Mouse (Mus musculus) R1 (cell line): Measurements from ENCODE around the gene Nme4.
"Not testable (repeated sequence)": the region's sequence is repeated elsewhere in the genome, so short reads cannot be mapped to it uniquely, and the experiment has no call there.

Source experiments
- DNase-seq: peaks from one replicate; pipeline ENCODE4 v3.0.0-alpha.2; 2018; ENCODE audit warnings: low read depth, low spot score

Gene Nme4

DNA sequence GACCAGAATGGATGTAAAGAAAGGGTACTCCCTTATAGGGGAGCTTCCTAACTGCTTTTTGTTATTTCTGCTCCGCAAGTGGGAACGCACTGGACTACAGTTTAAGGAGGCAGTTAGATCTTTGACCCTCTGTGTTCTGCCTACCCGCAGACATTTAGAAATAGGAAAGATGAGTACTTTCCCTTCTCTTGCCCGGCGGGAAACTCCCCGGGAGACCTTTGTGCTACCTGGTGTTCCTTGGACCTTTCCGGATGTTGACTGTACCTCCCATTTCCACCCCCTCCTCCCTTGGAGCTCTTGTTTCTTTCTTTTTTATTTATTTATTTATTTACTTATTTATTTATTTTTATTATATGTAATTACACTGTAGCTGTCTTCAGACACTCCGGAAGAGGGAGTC lies 18.7 kb upstream of the Nme4 start:
- DNase-seq: peak; percentile 71

DNA sequence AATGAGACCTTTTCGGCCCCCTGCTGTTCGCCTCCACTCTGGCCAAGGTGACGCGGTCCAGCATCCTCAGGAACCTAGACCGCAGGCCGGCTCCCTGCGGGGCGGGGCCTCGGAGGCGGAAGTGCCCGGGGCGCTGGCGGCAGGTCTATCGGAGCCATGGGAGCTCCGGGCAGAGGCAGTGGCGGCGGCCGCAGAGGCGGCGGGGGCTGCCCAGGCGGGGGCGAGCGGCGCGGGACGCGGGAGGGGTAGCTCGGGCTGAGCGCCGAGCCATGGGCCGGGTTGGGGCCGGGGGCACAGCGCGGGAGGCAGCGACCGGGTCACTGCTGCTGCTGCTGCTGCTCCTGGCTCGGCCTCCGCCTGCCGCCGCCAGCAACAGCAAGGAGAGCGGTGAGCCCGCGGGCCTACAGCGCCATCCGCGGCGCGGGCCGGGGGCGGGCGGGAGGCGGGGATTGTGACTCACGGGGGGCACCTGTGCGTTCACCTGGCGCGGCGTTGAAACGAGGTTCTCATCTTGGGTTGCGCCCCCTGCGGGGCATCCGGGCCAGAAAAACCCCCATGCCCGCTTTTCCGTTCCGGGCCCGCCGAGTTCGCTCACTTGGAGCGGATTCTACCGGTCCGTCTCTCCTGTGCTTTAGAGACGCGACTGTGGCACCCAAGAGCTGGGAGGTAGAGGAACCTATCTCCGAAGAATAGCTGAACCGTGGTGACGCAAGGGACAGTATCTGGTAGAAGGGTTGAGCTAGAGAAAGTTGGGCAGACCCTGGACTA lies 18.0 kb upstream of the Nme4 start, which contains the start of gene Tmem8:
TSS of gene Tmem8 (plus strand) at position 119 of the 768 bp plus-strand sequence.
- DNase-seq: peak; percentile 72

DNA sequence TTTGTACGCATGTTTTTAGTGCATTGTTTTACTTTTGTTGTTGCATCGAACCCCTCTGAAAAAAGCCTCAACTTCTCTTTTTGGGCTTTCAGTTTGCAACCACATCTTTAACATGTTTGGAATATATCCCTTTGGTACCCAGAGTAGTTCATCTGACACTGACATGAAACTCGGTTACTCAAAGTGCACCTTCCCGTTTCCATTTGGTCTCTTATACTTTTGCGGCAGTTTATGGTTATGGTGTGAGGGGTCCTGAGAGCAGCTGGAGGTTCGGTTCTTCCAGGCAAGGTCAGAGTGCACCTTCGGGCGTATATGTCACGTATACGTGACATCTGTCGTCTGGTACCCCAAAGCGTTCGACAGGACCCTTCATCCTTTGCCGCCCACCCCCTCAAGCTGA lies 17.3 kb upstream of the Nme4 start:
- DNase-seq: no peak

DNA sequence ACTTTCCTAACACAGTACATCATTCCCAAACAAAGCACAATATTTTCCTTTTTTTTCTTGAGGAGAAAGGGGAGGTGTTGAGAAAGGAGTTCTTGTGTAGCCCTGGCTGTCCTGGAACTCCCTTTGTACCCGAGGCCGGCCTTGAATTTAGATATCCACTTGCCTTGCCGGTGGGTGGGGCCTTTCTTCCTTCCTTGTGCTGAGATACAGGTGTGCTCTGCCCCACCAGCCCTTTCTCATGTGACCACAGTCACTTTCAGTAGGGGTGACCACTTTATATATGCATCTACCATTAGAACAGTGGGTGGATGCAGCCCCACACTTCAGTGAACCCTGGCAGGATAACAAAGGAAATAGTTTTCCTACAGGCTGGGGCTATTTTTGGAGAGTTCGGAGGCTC lies 16.3 kb upstream of the Nme4 start:
- peak; percentile 76 for DNase-seq

DNA sequence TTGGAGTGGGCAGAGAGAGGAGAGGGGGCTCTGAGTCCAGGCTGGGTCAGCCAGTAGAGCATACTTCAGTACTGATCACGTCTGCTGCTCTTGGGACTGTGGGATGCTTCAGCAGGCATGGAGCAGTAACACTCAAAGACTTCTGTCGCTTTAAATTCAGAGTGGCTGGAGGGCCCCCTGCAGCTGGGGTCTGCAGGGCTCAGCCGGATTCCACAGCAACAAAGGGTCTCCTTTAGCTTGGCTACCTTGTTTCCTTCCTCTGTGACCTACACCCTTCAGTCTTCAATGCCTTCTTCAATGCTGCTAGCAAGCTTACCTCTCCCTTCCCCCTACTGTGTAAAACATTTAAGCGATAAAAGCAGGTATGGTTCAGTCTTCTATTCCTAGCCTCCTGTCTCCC lies 15.6 kb upstream of the Nme4 start:
- DNase-seq: peak; percentile 91

DNA sequence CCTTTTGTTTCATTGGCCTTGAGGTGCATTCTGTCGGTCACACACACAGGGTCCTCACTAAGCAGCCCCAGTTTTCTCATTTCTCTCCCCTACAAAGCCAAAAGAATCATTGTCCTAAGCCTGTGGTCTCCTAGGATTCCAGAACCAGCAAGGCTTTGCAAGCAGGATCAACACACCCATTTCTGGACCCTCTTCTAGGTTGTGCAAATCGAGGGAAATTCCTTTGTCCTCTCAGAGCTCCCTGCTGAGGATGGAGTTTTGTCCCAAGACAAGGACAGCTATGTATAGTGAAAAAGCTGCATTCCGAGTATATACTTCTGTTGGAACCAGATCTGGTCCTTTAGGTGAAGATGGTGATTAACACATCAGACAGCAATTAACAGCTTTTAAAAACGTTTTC lies 14.8 kb upstream of the Nme4 start:
- peak; percentile 95 for DNase-seq

DNA sequence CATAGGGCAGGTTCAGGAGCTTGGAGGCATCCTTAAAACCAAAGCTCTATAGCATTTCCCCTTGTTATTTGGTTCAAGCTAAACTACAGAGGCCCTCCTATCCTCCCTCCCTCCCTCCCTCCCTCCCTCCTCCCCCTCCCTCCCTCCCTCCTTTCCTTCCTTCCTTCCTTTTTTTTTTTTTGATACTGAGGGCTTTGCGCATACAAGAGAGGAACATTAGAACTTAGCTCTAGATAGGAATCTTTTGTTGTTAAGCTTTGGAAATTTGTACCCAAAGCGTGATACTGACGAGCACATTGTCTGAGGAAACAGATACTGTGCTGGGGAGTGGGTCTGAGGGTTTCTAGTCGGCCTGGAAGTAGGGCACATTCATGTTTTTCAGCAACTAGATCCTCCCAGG lies 10.2 kb upstream of the Nme4 start:
- no peak for DNase-seq

DNA sequence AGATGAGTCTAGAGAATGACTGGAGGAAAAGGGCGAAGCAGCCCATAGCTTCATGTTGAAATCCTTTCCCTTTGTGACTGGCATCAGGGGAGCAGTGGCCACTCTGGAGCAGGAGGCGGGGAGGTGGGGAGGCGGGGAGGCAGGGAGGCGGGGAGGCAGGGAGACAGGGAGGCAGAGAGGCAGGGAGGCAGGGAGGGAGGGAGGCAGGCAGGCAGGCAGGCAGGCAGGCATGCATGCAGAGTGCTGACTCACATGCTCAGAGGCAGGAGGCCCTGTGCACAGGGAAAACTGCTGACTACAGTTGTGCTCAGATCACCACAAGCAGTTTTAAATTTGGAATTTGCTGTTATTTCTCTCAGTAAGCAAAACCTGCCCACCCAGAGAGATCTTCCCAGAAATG lies 6.1 kb upstream of the Nme4 start:
- DNase-seq: peak; percentile 49

DNA sequence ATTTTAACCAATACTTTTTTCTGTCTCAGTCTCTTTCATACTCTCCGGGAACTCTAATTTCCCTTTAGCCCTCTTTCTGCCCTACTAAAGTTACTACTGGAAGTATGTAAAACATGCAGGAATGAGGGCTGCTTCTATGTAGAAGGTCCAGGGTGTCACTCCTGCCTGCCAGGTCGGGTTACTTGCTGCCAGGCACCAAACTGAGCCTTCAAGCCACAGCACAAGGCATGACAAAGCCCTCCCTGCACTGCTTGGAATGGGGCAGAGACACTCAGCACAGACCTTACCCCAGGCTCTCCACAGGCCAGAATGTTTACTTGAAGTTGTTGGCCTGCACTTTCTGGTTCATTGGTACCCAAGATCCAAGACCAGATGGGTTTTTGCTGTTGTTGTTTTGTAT lies 4.8 kb upstream of the Nme4 start:
- DNase-seq: no peak

DNA sequence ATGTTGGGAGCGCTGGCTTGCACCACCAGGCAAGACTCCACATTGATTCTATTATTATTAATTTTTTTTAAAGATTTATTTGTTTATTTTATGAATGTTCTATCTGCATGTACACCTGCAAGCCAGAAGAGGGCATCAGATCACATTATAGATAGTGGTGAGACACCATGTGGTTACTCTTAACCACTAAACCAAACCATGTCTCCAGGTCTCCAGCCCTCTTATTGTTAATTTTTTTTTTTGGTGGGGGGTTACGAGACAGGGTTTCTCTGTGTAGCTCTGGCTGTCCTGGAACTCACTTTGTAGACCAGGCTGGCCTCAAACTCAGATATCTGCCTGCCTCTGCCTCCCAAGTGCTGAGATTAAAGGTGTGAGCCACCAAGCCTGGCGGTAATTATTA lies 3.9 kb upstream of the Nme4 start:
- DNase-seq: not testable (repeated sequence)

DNA sequence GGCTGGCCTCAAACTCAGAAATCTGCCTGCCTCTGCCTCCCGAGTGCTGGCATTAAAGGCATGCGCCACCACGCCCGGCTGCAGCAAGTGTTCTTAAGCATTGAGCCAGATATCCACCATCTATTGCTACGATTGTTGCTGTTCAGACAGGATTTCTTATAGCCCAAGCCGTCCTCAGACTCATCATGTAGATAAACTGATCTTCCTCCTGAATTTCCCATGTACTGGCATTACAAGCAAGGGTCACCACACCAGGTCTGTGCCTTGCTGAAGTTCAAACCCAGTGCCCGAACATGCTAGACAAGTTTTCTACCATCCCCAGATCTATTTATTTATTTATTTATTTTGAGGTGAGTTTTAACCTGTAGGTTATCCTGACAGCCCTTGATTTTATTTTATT lies 3.1 kb upstream of the Nme4 start:
- no peak for DNase-seq

DNA sequence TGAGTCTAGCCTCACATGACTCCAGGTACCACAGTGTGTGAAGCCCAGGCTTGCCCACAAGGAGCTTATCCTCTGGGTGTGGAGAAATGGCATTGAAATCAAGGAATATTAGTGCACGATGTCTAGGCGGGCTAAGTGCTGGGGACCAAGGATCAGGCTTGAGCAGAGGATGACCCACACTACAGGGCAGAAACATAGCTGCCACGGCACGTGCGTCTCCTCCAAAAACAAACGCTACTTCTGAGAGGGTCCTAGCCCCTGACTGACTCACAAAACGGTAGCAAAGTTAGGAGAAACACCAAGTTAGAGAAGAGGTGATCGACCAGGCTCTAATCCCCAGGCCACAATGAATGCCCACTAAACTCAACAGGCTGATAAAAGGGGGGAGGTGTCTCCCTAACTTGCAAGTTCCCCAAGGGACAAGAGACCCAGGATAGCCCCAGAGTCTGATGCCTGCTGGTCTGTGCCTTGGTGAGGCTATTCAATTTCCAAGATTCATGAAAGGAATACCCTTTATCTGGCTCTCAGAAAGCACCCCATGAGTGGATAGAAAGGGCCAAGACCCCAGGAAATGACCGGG lies 781 bp downstream of the Nme4 start:
- DNase-seq: no peak

DNA sequence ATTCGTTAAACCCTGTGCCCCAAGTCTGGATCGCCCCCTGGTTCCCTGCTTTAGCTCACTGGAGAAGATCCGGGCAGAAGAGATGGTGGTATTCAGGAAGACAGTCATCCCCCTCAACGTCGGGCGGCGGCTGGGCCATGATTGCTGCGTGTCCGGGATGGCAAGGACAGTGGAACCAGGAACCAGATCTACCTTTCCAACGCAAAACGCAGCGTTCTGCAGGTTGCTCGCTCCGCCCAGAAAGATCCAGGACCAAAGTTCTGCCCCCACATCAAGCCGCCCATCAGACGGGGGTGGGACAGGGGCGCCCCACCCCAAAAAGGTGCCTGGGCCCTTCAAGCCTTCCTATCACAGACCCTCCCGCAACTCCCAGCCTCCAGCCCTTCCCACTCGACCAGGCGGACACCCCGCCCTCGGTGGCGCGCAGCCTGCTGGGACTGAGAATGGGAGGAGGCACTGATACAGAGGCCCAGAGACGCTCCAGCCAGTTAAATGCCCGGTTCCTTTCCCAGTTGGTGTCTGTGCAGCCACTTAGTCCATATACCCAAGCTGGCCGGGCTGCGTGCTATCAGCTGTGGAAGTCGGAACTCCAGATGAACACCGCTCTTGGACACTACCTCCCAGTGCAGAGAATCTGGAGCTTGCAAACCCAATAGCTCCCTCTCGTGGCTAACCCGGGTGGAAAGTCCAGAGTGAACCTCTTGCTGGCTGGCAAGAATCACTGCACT lies 5.3 kb downstream of the Nme4 start, which contains the start of gene Decr2:
TSS of gene Decr2 (minus strand) at position 433 of the 728 bp plus-strand sequence.
- DNase-seq: peak; percentile 98

DNA sequence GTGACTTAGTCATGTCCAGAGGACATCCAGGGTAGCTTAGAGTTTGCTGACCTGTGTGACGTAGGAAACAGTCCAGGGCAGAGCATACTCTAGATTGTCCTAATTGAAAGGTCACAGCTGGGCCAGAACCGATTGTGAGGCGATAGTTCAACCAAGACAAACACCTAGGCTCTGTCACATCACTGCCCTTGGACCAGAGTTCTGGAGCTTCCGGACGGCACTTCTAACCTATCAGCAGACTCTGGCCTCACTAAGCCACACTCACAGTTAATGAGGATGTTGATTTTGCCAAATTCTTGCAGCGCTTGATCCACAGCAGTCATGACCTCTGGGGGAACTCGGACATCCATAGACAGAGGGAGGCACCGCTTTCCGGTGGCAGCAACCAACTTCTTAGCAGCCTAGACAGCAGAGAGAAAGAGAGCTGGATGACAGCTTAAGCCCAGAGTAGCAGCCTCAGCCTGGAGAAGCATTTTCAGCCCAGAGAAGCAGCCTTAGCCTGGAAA lies 8.3 kb downstream of the Nme4 start:
- DNase-seq: peak; percentile 56

DNA sequence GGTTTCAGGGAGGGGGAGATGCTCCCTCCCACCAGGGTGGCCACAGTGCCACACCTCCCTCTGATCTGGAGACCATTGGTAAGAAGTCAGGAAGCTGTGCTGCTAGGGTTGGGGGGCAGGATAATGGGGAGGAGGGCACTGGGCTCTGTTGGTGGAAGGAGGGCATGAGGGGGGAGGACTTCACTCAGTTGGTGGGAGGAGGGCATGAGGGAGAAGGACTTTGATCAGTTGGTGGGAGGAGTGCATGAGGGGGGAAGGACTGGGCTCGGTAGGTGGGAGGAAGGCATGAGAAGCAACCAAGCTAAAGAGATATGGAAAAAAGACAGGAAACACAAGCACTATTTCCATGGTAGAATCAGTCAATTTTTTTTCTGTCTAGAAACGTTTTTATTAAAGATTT lies 14.5 kb downstream of the Nme4 start:
- DNase-seq: no peak

DNA sequence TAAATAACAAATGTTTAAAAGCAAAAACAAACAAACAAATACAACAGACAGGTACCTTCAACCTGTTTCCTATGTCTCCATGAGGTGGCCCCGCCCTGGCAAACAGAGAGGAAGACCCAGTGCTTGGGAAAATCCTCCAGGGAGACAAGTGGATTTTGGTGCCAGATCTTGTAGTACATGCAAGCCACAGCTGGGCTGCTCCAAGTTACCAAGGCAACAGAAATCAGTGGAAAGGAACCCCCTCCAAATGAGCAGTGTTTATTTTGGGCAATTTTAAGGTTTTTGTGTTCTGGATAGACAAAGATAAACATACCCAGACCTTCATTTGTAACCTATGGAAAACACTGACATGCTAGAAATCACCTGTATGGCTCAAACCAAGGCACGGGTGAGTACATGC lies 16.6 kb downstream of the Nme4 start:
- DNase-seq: no peak

DNA sequence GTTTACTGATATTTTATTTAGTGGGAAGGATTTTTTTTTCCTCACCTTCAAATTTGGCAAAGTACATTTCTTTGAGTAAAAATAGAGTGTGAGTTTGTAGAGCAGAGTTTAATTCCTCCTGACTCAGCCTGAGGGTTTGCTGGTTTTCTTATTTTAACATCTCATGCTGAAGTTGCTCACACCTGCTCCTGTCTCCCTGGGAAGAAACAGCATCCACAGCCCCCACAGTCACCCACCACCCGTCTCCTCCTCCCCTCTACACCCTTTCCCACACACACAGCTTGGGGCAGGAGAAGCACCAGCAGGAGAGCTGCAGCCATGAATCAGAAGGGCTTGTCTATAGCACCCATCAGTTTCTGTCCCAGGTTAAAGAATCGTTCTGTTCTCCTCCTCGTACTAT lies 20.2 kb downstream of the Nme4 start:
- DNase-seq: no peak

DNA sequence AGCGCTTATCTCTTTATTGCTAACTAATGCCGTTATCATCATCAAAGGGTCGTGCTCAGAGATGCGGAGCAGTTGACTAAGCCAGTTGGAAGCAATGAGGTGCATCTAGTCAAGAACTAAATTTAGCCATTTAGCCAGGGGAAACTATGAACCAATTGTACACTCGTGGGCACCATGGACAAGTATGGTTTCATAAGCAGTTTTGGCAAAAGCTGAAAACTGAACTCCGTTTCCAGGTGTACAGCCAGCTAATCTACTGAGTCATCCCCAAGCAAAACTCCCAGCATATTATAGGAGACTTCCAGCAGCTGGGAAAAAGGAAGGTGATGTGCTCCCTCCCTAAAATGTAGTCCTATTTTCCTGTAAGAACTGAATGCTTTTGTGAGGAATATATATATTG lies 25.3 kb downstream of the Nme4 start:
- no peak for DNase-seq

DNA sequence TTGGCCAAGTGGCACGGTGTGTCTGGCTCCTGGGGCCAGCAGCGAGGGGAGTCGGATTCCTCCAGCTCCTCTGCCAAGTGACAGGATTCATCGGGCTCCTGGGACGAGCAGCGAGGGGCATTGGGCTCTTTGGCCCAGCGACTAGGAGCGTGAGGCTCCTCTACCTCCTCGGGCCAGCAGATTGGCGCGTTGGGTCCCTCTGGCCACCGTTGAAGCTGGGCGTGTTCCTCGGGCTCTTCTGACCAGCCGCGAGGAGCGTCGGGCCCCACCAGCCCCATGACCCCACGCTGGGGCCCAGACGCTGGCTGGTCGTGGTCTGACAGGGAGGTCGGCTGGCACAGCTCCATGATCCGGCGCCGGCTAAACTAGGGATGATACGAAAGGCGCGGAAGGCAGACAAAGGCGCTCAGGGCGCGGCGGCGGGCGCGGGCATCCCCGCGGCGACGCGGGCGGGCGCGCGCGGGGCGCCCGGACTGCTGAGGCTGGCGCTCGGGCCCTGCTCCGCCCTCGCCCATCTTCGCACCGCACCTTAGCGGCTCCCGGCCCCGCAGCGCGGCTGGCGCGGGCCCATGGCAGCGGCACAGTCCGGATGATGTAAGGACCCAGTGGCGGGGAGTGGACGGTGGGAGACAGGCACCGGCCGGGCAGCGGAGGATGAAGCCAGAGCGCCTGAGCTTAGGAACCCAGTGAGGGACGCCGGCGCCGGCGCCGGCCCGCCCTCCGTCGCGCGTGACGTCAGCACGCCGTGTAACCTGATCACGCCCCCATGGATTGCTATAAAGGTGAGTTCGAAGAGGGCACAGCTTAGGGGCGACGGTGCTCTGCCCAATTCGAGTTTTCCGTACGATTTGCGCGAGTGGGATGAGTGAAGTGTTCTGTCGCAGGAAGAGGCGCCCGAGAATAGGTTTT lies 26.3 kb downstream of the Nme4 start, which contains the start of gene Rab11fip3:
TSS of gene Rab11fip3 (minus strand) at position 725 of the 909 bp plus-strand sequence.
- peak; percentile 92 for DNase-seq

DNA sequence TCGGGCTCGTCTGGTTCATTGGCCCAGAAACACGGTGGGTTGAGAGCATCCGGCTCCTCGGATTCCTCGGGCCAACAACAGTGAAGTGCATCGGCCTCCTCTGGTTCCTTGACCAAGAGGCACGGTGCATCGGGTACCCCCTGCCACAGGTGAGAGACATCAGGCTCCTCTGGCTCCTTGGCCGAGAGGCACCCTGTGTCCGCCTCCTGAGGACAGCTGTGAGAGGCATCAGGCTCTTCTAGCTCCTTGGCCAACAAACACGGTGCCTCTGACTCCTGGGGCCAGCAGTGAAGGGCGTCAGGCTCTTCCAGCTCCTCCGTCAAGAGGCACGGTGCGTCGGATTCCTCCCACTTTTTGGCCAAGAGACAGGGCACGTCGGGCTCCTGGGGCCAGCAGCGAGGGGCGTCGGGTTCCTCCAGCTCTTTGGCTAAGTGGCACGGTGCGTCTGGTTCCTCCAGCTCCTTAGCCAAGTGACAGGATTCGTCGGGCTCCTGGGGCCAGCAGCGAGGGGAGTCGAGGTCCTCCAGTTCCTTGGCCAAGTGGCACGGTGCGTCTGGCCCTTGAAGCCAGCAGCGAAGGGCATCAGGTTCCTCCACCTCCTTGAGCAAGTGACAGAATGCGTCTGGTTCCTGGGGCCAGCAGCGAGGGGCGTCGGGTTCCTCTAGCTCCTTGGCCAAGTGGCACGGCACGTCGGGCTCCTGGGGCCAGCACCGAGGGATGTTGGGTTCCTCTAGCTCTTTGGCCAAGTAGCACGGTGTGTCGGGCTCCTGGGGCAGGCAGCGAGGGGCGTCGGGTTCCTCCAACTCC lies 27.2 kb downstream of the Nme4 start:
- DNase-seq: no peak
